ENCODE assay signal across 10 mouse cellular contexts in genomic region chr9:106893327-106893726, GRCm38 (mm10). TPM values are rescaled to one million over a fixed set of nuclear protein-coding genes. Genes with fewer than 3 reads are reported as not detected.
DNase-seq lines count a peak whose midpoint lies in the region; ATAC-seq and TF ChIP-seq lines count a peak whose summit lies in the region.
"Had no signal": no experiment of that assay in that cellular context is flagged by ENCODE, and none has a peak within 500 bp of the region (broad histone marks: within the 10 kb centered on the region; RNA-seq: fewer than 3 reads in every experiment).

No protein-coding gene starts in this region.

- WGBS in embryonic facial prominence, embryonic 14.5 days, result 57% methylated on average over 3 of the region's 3 CpGs
- WGBS in hindbrain, embryonic 13.5 days, result 57% methylated on average over 3 of the region's 3 CpGs
- 48% methylated on average over 3 of the region's 3 CpGs for WGBS in midbrain, embryonic 16.5 days

- H3K27me3 ChIP-seq in embryonic facial prominence, embryonic 14.5 days (replicated peaks; ENCODE audit: control insufficient read depth, insufficient read depth, low read length), result no peaks in the 10 kb centered on the region
- no peaks in the 10 kb centered on the region for H3K27me3 ChIP-seq in hindbrain, embryonic 13.5 days
- H3K27me3 ChIP-seq in midbrain, embryonic 16.5 days (ENCODE audit: control insufficient read depth, insufficient read depth, low read depth, low read length), result no peaks in the 10 kb centered on the region

- no peak for ATAC-seq in embryonic facial prominence, embryonic 14.5 days (ENCODE audit: low read depth)
- no peak for ATAC-seq in hindbrain, embryonic 13.5 days (ENCODE audit: low FRiP score)
- ATAC-seq in midbrain, embryonic 16.5 days, result no peak

- no peak for DNase-seq in layer of hippocampus, adult 2 months (ENCODE audit: low spot score in 2 of 2)
- DNase-seq in layer of hippocampus, adult 9-11 months, result no peak
- DNase-seq in embryonic facial prominence, embryonic 14.5 days (ENCODE audit: low spot score), result no peak
- no peak for DNase-seq in adrenal gland, postnatal 14 days
- DNase-seq in cerebellum, adult 8-10 months, result no peak
- DNase-seq: heart, adult 2 months; kidney, postnatal 10 days; thymus, postnatal 4 days had no signal

- H3K4me3 ChIP-seq in layer of hippocampus, adult 2 months, result no peak overlapping the region
- H3K4me3 ChIP-seq in embryonic facial prominence, embryonic 14.5 days (ENCODE audit: low read depth, low read length), result no peak overlapping the region
- H3K4me3 ChIP-seq in hindbrain, embryonic 13.5 days, result 0 out of 2 replicates have a peak overlapping the region, but pooled peaks have one; percentile 9
- no peak overlapping the region for H3K4me3 ChIP-seq in midbrain, embryonic 16.5 days (ENCODE audit: low read depth, low read length)

- H3K36me3 ChIP-seq in embryonic facial prominence, embryonic 14.5 days (ENCODE audit: control insufficient read depth, insufficient read depth, low read length), result peaks cover 25% of the 10 kb centered on the region
- peaks cover 50% of the 10 kb centered on the region for H3K36me3 ChIP-seq in hindbrain, embryonic 13.5 days
- H3K36me3 ChIP-seq in midbrain, embryonic 16.5 days (ENCODE audit: control insufficient read depth, insufficient read depth, low read length), result peaks cover 25% of the 10 kb centered on the region

- H3K9me3 ChIP-seq in embryonic facial prominence, embryonic 14.5 days (ENCODE audit: control insufficient read depth, low read length), result no peaks in the 10 kb centered on the region
- H3K9me3 ChIP-seq in hindbrain, embryonic 13.5 days, result no peaks in the 10 kb centered on the region
- H3K9me3 ChIP-seq in midbrain, embryonic 16.5 days (replicated peaks; ENCODE audit: control insufficient read depth, low read length, poor library complexity, severe bottlenecking), result no peaks in the 10 kb centered on the region

- H3K9ac ChIP-seq in embryonic facial prominence, embryonic 14.5 days (ENCODE audit: low read depth, low read length), result peak overlapping the region; percentile 3; the same call in 1 of the 2 replicates
- H3K9ac ChIP-seq in hindbrain, embryonic 13.5 days, result peak overlapping the region; percentile 61
- H3K9ac ChIP-seq in midbrain, embryonic 16.5 days (ENCODE audit: low read depth, low read length), result peak overlapping the region; percentile 20; the same call in 1 of the 2 replicates

- TF ChIP-seq CTCF in layer of hippocampus, adult 2 months (conservative IDR thresholded peaks at IDR 0.05), result no peak

- H3K27ac ChIP-seq in layer of hippocampus, adult 2 months, result peak overlapping the region; percentile 95; the same call in 1 of the 2 replicates
- H3K27ac ChIP-seq in embryonic facial prominence, embryonic 14.5 days (replicated peaks; ENCODE audit: low read depth, low read length), result no peak overlapping the region
- no peak overlapping the region for H3K27ac ChIP-seq in hindbrain, embryonic 13.5 days
- H3K27ac ChIP-seq in midbrain, embryonic 16.5 days (ENCODE audit: low read length), result no peak overlapping the region

- peak overlapping the region; percentile 87; the same call in 1 of the 2 replicates for H3K4me2 ChIP-seq in embryonic facial prominence, embryonic 14.5 days (ENCODE audit: low read depth, low read length)
- H3K4me2 ChIP-seq in hindbrain, embryonic 13.5 days, result peak overlapping the region; percentile 67
- H3K4me2 ChIP-seq in midbrain, embryonic 16.5 days (ENCODE audit: low read length), result no peak overlapping the region

- H3K4me1 ChIP-seq in embryonic facial prominence, embryonic 14.5 days (ENCODE audit: control insufficient read depth, insufficient read depth, low read length), result peaks cover 13% of the 10 kb centered on the region
- H3K4me1 ChIP-seq in hindbrain, embryonic 13.5 days (replicated peaks), result peaks cover 36% of the 10 kb centered on the region
- H3K4me1 ChIP-seq in midbrain, embryonic 16.5 days (ENCODE audit: control insufficient read depth, insufficient read depth, low read length), result peaks cover 22% of the 10 kb centered on the region

RNA-seq across cellular contexts. Expression of gene Manf, which starts 1.5 kb away (rescaled TPM):
- total RNA-seq in layer of hippocampus, adult 2 months (2021), result 100 to 1,000 TPM; 121 to 126 TPM
- polyA plus RNA-seq in embryonic facial prominence, embryonic 14.5 days (2014; fragmentation: Nextera tagmentation; extraction: Ambion mirVana), result 275 and 308 TPM in 2 replicates
- 174 and 190 TPM in 2 replicates for polyA plus RNA-seq in hindbrain, embryonic 13.5 days (2015; fragmentation: Nextera tagmentation; extraction: Ambion mirVana)
- 180 and 183 TPM in 2 replicates for polyA plus RNA-seq in midbrain, embryonic 16.5 days (2015; fragmentation: Nextera tagmentation; extraction: Ambion mirVana)
- 207 and 234 TPM in 2 replicates for total RNA-seq in adrenal gland, postnatal 14 days (2021)

RNA-seq across cellular contexts. Expression of gene Rbm15b, which starts 6.1 kb away (rescaled TPM):
- total RNA-seq in layer of hippocampus, adult 2 months (2021), result 10 to 100 TPM; 45.8 to 55.1 TPM
- polyA plus RNA-seq in embryonic facial prominence, embryonic 14.5 days (2014; fragmentation: Nextera tagmentation; extraction: Ambion mirVana), result 16.6 and 17.2 TPM in 2 replicates
- polyA plus RNA-seq in hindbrain, embryonic 13.5 days (2015; fragmentation: Nextera tagmentation; extraction: Ambion mirVana), result 14.2 and 16.5 TPM in 2 replicates
- polyA plus RNA-seq in midbrain, embryonic 16.5 days (2015; fragmentation: Nextera tagmentation; extraction: Ambion mirVana), result 11.6 and 12.6 TPM in 2 replicates
- total RNA-seq in adrenal gland, postnatal 14 days (2021), result 27.5 and 29.8 TPM in 2 replicates

Comparison
In these comparisons a context has a peak if more than half of its experiments do, and no peak if none do; other contexts are left out.
1. H3K9ac ChIP-seq: peak in every context shown above with its lines; median percentile 61 in hindbrain, embryonic 13.5 days; 20 in midbrain, embryonic 16.5 days; 3 in embryonic facial prominence, embryonic 14.5 days.